Mouse (Mus musculus) liver, postnatal 0 days (tissue): ENCODE data around the gene Slc26a10. TPM values are rescaled to one million over a fixed set of nuclear protein-coding genes. Genes with fewer than 3 reads are reported as not detected.

Experiments used
- ATAC-seq: fragments of 200-750 bp; cut with Nextera tagmentation; 2 replicates; pipeline ENCODE4 v1.8.0; 2017; ENCODE audit warnings: mild to moderate bottlenecking, moderate library complexity
- DNase-seq: peaks from one replicate; pipeline ENCODE4 v3.0.0-alpha.2; 2016
- H3K27ac ChIP-seq: fragments of 300-500 bp; sonication (generic); 2 replicates; pipeline ENCODE4 v1.5.1; 2014; ENCODE audit warnings: antibody characterized with exemption, moderate library complexity, mild to moderate bottlenecking, low read depth
- H3K27me3 ChIP-seq: fragments of 300-500 bp; sonication (generic); 2 replicates; pipeline ENCODE4 v1.6.1; 2014; ENCODE audit warnings: low read length, control low read depth, mixed read lengths; ENCODE audit not compliant: insufficient read depth
- H3K36me3 ChIP-seq: fragments of 300-500 bp; sonication (generic); replicated peaks from 2 replicates; pipeline ENCODE4 v1.6.1; 2014; ENCODE audit warnings: mild to moderate bottlenecking, control low read depth, low read length, moderate library complexity, mixed read lengths; ENCODE audit not compliant: insufficient read depth
- H3K4me1 ChIP-seq: fragments of 300-500 bp; sonication (generic); 2 replicates; pipeline ENCODE4 v1.6.1; 2014; ENCODE audit warnings: antibody characterized with exemption, mild to moderate bottlenecking, control low read depth; ENCODE audit not compliant: insufficient read depth
- H3K4me2 ChIP-seq: fragments of 300-500 bp; sonication (generic); 2 replicates; pipeline ENCODE4 v1.6.1; 2014; ENCODE audit warnings: low read depth, mild to moderate bottlenecking, low read length, moderate library complexity, mixed read lengths
- H3K4me3 ChIP-seq: fragments of 300-500 bp; sonication (generic); 2 replicates; pipeline ENCODE4 v1.5.1; 2014; ENCODE audit warnings: low read depth, low read length
- H3K9ac ChIP-seq: fragments of 300-500 bp; sonication (generic); replicated peaks from 2 replicates; pipeline ENCODE4 v1.6.1; 2014; ENCODE audit warnings: mild to moderate bottlenecking, moderate library complexity
- H3K9me3 ChIP-seq: fragments of 300-500 bp; sonication (generic); 2 replicates; pipeline ENCODE4 v1.6.1; 2016; ENCODE audit warnings: mild to moderate bottlenecking, control low read depth, low read length, mixed read lengths
- CTCF ChIP-seq: sonication (generic); IDR thresholded peaks from 2 replicates; pipeline ENCODE4 v1.5.1; 2016; ENCODE audit warnings: antibody characterized with exemption, low read depth
- EP300 ChIP-seq: IDR thresholded peaks from 2 replicates; pipeline ENCODE4 v1.6.1; 2016; ENCODE audit warnings: antibody characterized with exemption, low read depth, mild to moderate bottlenecking
- WGBS: fragments of 180-500 bp; shearing (Covaris S2); extraction: QIAGEN DNeasy Blood & Tissue Kit; methylation state at CpG from one replicate; pipeline ENCODE4 v1.1.7; 2014; ENCODE audit not compliant: insufficient replicate concordance; 5-methylcytosine and 5-hydroxymethylcytosine counted together
- polyA plus RNA-seq: library from polyadenylated mRNA; unstranded; fragments of >200 nt; fragmentation: Nextera tagmentation; extraction: Ambion mirVana; gene quantifications from 2 replicates; pipeline ENCODE4 v1.2.1, GENCODE M21; 2015

Gene Slc26a10
- 2.0 TPM in 2 replicates for polyA plus RNA-seq

- no peaks in the 10 kb centered on the region for H3K36me3 ChIP-seq
- ATAC-seq, result no peak
- TF ChIP-seq EP300 (no peak), CTCF (no peak)
- H3K27me3 ChIP-seq, result peaks cover 80% of the 10 kb centered on the region
- H3K4me3 ChIP-seq, result no peak within 1 kb of the TSS
- peak within 1 kb of the TSS; percentile 42 for H3K4me2 ChIP-seq
- no peaks in the 10 kb centered on the region for H3K9me3 ChIP-seq
- DNase-seq, result peak; percentile 18
- H3K27ac ChIP-seq, result no peak within 1 kb of the TSS
- 4% methylated on average over 34 of the region's 34 CpGs for WGBS
- H3K4me1 ChIP-seq, result peaks cover 20% of the 10 kb centered on the region
- H3K9ac ChIP-seq, result no peak within 1 kb of the TSS; the same call in 1 of the 2 replicates
Measured at GRCm38 (mm10) chr10:127179871-127180694, at the start of gene Slc26a10. Gene Slc26a10 (minus strand): TSS chr10:127180645.

- 21% methylated on average over 4 of the region's 4 CpGs for WGBS
- peaks cover 4% of the 10 kb centered on the region; the same call in 1 of the 2 replicates for H3K4me1 ChIP-seq
- no peaks in the 10 kb centered on the region; the same call in none of the 2 replicates for H3K27me3 ChIP-seq
- no peaks in the 10 kb centered on the region for H3K9me3 ChIP-seq
- H3K36me3 ChIP-seq, result no peaks in the 10 kb centered on the region
- DNase-seq (peak; percentile 44), ATAC-seq (peak; percentile 78)
- no peak overlapping the region for H3K4me3 ChIP-seq
- H3K27ac ChIP-seq, result no peak overlapping the region
- H3K4me2 ChIP-seq, result no peak overlapping the region
- no peak overlapping the region for H3K9ac ChIP-seq
- no peak for TF ChIP-seq EP300
- TF ChIP-seq CTCF, result peak; percentile 91
Measured at GRCm38 (mm10) chr10:127228897-127229296, 48.5 kb upstream of the Slc26a10 start.

- WGBS, result 51% methylated on average over 8 of the region's 8 CpGs
- ATAC-seq (no peak), DNase-seq (no peak)
- no peak overlapping the region for H3K4me3 ChIP-seq
- H3K4me2 ChIP-seq, result no peak overlapping the region
- no peaks in the 10 kb centered on the region; the same call in none of the 2 replicates for H3K27me3 ChIP-seq
- H3K36me3 ChIP-seq, result no peaks in the 10 kb centered on the region
- H3K4me1 ChIP-seq, result peaks cover 4% of the 10 kb centered on the region; the same call in 1 of the 2 replicates
- H3K9me3 ChIP-seq, result no peaks in the 10 kb centered on the region
- TF ChIP-seq CTCF (no peak), EP300 (no peak)
- H3K27ac ChIP-seq, result no peak overlapping the region
- no peak overlapping the region for H3K9ac ChIP-seq
Measured at GRCm38 (mm10) chr10:127227163-127227562, 46.7 kb upstream of the Slc26a10 start.

GRCm38 (mm10) chr10:127226318-127226895, 46.0 kb upstream of the Slc26a10 start:
- H3K36me3 ChIP-seq, result no peaks in the 10 kb centered on the region
- H3K9me3 ChIP-seq, result no peaks in the 10 kb centered on the region
- no peak for ATAC-seq
- H3K4me2 ChIP-seq, result no peak overlapping the region
- no peak overlapping the region for H3K4me3 ChIP-seq
- H3K4me1 ChIP-seq, result peaks cover 4% of the 10 kb centered on the region; the same call in 1 of the 2 replicates
- no peaks in the 10 kb centered on the region; the same call in none of the 2 replicates for H3K27me3 ChIP-seq
- WGBS, result 62% methylated on average over 8 of the region's 8 CpGs
- no peak overlapping the region for H3K9ac ChIP-seq
- TF ChIP-seq EP300 (no peak), CTCF (peak; percentile 51)
- DNase-seq, result no peak
- H3K27ac ChIP-seq, result no peak overlapping the region

GRCm38 (mm10) chr10:127225732-127226131, 45.3 kb upstream of the Slc26a10 start:
- H3K27me3 ChIP-seq, result no peaks in the 10 kb centered on the region; the same call in none of the 2 replicates
- no peak for ATAC-seq
- H3K9ac ChIP-seq, result no peak overlapping the region
- H3K9me3 ChIP-seq, result no peaks in the 10 kb centered on the region
- H3K4me1 ChIP-seq, result peaks cover 4% of the 10 kb centered on the region; the same call in 1 of the 2 replicates
- H3K27ac ChIP-seq, result no peak overlapping the region
- DNase-seq, result no peak
- no peak overlapping the region for H3K4me2 ChIP-seq
- H3K36me3 ChIP-seq, result no peaks in the 10 kb centered on the region
- no peak overlapping the region for H3K4me3 ChIP-seq
- 35% methylated on average over 10 of the region's 10 CpGs for WGBS
- TF ChIP-seq EP300 (no peak), CTCF (no peak)

GRCm38 (mm10) chr10:127225213-127225612, 44.8 kb upstream of the Slc26a10 start:
- Histone ChIP-seq H3K27ac (no peak overlapping the region), H3K4me3 (no peak overlapping the region), H3K9me3 (no peaks in the 10 kb centered on the region), H3K4me1 (peaks cover 4% of the 10 kb centered on the region; the same call in 1 of the 2 replicates), H3K4me2 (no peak overlapping the region), H3K36me3 (no peaks in the 10 kb centered on the region), H3K27me3 (no peaks in the 10 kb centered on the region; the same call in none of the 2 replicates), H3K9ac (no peak overlapping the region)
- TF ChIP-seq CTCF, result no peak
- no peak for TF ChIP-seq EP300
- no peak for ATAC-seq
- 60% methylated on average over 6 of the region's 6 CpGs for WGBS
- no peak for DNase-seq
